Mouse (Mus musculus): ENCODE data around the gene Syngap1. TPM values are rescaled to one million over a fixed set of nuclear protein-coding genes. Genes with fewer than 3 reads are reported as not detected.
A peak's percentile ranks its signal among the peaks of the same experiment; 100 is the strongest.

Syngap1 gene
- polyA plus RNA-seq, 1 experiment from 2014 or later: 2.0 TPM

DNA sequence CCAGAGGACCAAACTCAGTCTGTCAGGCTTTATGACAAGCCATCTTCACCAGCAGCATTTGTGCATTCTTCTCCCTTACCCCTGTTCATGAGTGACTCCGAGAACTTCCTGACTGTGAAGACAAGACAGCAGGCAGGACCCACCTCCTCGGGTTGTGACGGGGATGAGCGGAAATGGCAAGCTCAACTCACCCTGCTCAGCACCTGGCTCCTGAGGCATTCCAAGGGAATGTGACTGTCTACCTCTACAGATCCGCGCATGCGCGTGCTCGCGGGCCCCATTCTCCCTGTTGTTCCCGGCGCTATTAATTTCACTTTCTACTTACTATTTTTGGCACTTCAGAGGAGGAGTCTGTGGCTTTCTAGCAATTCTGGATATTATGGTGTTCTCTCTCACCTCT, 58.9 kb downstream of the Syngap1 start:
- no peaks in the 10 kb centered on the region for H3K9me3 ChIP-seq

DNA sequence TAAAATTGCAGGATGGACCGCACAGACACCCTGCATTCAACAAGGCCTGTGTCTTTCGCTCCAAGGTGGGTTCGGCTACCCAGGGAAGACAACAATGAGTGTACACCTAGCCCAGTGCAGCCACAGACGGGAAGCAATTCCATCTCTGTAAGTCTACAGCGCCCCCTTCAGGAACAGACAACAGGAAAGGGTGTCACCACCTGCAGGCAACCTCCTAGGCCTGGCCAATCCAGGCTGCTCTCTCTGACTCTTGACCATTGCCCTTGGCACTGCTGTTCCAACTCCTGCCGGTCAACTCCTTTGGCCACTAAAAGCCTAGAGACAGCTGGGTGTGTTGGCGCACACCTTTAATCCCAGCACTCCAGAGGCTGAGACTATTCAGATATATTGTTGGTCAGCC, 60.1 kb downstream of the Syngap1 start:
- H3K27ac ChIP-seq: no peak overlapping the region
- no peaks in the 10 kb centered on the region; the same call in 1 of the 2 replicates for H3K4me1 ChIP-seq
- no peak; the same call in 1 of the 2 replicates for ATAC-seq (ENCODE audit: insufficient read depth, low FRiP score, low read depth)
- 77% methylated on average over 7 of the region's 7 CpGs for WGBS
- no peaks in the 10 kb centered on the region for H3K9me3 ChIP-seq
- H3K36me3 ChIP-seq: no peaks in the 10 kb centered on the region
- no peak overlapping the region for H3K9ac ChIP-seq
- H3K4me3 ChIP-seq (replicated peaks): no peak overlapping the region
- no peaks in the 10 kb centered on the region for H3K27me3 ChIP-seq (replicated peaks)
- H3K4me2 ChIP-seq: no peak overlapping the region

More for the DNA sequence above, 58.9 kb downstream of the Syngap1 start:
- H3K27me3 ChIP-seq (replicated peaks): no peaks in the 10 kb centered on the region
- H3K27ac ChIP-seq: no peak overlapping the region
- no peak for ATAC-seq (ENCODE audit: insufficient read depth, low FRiP score, low read depth)
- no peak overlapping the region for H3K9ac ChIP-seq
- no peaks in the 10 kb centered on the region for H3K36me3 ChIP-seq
- no peaks in the 10 kb centered on the region; the same call in 1 of the 2 replicates for H3K4me1 ChIP-seq
- H3K4me3 ChIP-seq (replicated peaks): no peak overlapping the region
- WGBS: 69% methylated on average over 12 of the region's 12 CpGs
- no peak overlapping the region for H3K4me2 ChIP-seq

DNA sequence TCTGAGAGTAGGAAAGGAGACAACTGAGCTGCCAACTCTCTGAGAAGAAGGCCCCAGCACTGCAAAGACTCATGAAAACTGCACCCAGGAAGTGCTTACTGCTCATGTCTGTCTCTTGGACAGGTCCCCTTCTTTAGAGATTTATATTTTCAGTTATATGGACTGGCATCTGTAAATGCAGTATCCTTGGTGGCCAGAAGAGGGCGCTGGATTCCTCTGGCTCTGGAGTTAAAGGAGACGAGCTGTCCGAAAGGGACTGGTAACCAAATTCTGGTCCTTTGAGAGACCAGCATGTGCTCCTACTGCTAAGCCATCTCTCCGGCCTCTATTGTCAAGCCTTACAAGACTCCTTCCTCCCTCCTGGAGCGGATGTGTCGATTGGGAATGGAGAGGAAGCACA, 60.8 kb downstream of the Syngap1 start:
- 48% methylated on average over 6 of the region's 6 CpGs for WGBS

DNA sequence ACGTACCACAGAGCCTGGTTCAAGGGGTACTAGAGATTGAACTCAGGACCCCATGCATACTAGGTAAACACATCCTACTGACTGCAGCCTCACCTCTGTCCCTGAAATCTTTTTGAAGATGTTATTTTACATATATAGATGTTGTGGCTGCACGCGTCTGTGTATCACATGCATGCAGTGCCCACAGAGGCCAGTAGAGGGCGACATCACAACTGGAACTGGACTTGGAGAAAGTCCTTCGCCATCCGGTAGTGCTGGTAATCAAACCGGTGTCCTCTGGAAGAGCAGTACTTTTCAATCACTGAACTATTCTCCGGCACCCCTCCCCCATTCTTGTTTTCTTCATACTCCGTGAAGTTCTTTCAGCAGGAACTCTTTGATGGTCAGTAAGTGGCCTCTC, 63.4 kb downstream of the Syngap1 start:
- no peak overlapping the region for H3K27ac ChIP-seq
- H3K4me2 ChIP-seq: no peak overlapping the region
- H3K4me3 ChIP-seq (replicated peaks): no peak overlapping the region
- H3K9ac ChIP-seq: no peak overlapping the region
- 34% methylated on average over 9 of the region's 9 CpGs for WGBS
- H3K36me3 ChIP-seq: no peaks in the 10 kb centered on the region
- no peaks in the 10 kb centered on the region for H3K9me3 ChIP-seq
- ATAC-seq (ENCODE audit: insufficient read depth, low FRiP score, low read depth): no peak
- no peaks in the 10 kb centered on the region; the same call in 1 of the 2 replicates for H3K4me1 ChIP-seq
- no peaks in the 10 kb centered on the region for H3K27me3 ChIP-seq (replicated peaks)

More for the DNA sequence above, 60.8 kb downstream of the Syngap1 start:
- no peak overlapping the region for H3K27ac ChIP-seq
- no peaks in the 10 kb centered on the region; the same call in 1 of the 2 replicates for H3K4me1 ChIP-seq
- ATAC-seq (ENCODE audit: insufficient read depth, low FRiP score, low read depth): no peak
- H3K4me3 ChIP-seq (replicated peaks): no peak overlapping the region
- no peaks in the 10 kb centered on the region for H3K27me3 ChIP-seq (replicated peaks)
- H3K36me3 ChIP-seq: no peaks in the 10 kb centered on the region
- H3K4me2 ChIP-seq: no peak overlapping the region
- no peak overlapping the region for H3K9ac ChIP-seq
- H3K9me3 ChIP-seq: no peaks in the 10 kb centered on the region

DNA sequence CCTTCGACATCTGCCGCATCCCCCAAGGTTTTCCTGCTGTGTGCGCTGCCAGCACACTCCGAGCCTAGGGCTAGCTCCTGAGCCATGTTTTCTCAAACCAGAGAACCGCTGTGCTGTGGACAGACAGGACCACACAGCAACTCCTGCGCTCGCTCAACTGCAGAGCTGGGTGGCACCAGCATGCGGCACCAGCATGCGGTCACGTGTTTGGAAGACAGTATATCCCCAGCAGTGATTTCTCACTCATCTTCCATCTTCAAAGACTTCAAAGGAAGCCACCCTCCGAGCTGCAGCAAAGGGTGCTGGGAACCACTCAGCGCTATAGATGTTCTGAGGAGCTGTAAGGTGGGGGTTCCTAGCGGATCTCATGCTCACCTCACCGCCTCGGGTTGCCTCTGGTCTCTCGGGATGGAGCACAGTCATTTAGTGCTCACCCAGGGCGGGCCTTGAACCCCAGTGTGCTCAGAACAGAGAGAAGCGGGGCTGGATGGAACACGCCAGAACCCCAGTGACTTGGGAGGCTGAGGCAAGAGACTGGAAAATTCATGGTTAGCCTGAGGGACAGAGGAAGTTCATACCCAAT, 63.9 kb downstream of the Syngap1 start:
- no peaks in the 10 kb centered on the region; the same call in 1 of the 2 replicates for H3K4me1 ChIP-seq
- H3K36me3 ChIP-seq: no peaks in the 10 kb centered on the region
- ATAC-seq (ENCODE audit: insufficient read depth, low FRiP score, low read depth): no peak
- H3K9ac ChIP-seq: no peak overlapping the region
- 32% methylated on average over 19 of the region's 19 CpGs for WGBS
- no peak overlapping the region for H3K27ac ChIP-seq
- no peak overlapping the region for H3K4me2 ChIP-seq
- no peak overlapping the region for H3K4me3 ChIP-seq (replicated peaks)
- no peaks in the 10 kb centered on the region for H3K9me3 ChIP-seq
- no peaks in the 10 kb centered on the region for H3K27me3 ChIP-seq (replicated peaks)

DNA sequence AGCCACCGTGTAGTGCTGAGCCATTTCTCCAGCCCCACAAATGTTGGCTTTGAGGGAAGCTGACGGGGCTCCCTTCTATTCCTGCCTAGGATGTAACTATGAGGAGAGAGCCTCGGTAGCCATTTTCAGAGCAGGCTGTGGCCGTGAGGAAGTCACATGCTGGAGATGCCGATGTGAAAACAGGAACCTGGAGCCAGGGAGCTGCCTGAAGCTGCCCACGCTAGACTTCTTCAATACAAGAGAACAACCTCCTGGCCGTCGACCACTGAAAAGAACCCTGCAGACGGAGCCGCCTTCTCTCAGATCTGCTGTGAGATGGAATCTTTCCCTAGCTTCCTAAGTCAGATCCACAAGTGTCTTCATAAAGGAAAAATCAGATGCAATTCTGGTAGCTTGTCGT, 64.6 kb downstream of the Syngap1 start:
- Histone ChIP-seq H3K36me3 (no peaks in the 10 kb centered on the region), H3K4me3 (replicated peaks) (no peak overlapping the region), H3K9me3 (no peaks in the 10 kb centered on the region), H3K9ac (no peak overlapping the region), H3K27me3 (replicated peaks) (no peaks in the 10 kb centered on the region), H3K4me2 (no peak overlapping the region), H3K4me1 (no peaks in the 10 kb centered on the region; the same call in 1 of the 2 replicates), H3K27ac (no peak overlapping the region)
- ATAC-seq (ENCODE audit: insufficient read depth, low FRiP score, low read depth): no peak
- WGBS: 46% methylated on average over 11 of the region's 11 CpGs

DNA sequence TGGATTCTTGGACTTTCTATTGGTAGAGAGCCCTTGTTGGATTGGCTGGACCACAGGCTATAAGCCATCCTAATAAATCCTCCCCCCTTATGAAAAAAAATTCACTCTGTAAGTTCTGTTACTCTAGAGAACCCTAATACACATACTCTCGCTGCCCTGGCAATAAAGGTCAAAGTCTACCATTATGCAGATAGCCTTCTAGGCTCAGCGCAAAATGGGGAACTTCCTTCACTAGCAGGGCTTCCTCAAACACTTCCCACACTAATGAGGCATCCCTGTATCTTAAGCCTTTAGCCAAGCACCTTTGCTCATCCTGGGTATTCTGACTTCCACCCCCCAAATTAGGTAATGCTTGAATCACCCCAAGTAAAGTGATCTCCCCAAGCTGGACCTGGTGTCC, 67.2 kb downstream of the Syngap1 start:
- no peak overlapping the region for H3K9ac ChIP-seq
- ATAC-seq (ENCODE audit: insufficient read depth, low FRiP score, low read depth): no peak
- no peaks in the 10 kb centered on the region for H3K36me3 ChIP-seq
- H3K27ac ChIP-seq: no peak overlapping the region
- no peaks in the 10 kb centered on the region for H3K9me3 ChIP-seq
- no peak overlapping the region for H3K4me2 ChIP-seq
- 58% methylated on average over 2 of the region's 2 CpGs for WGBS
- no peak overlapping the region for H3K4me3 ChIP-seq (replicated peaks)
- peaks cover 9% of the 10 kb centered on the region; the same call in 1 of the 2 replicates for H3K4me1 ChIP-seq
- no peaks in the 10 kb centered on the region for H3K27me3 ChIP-seq (replicated peaks)

DNA sequence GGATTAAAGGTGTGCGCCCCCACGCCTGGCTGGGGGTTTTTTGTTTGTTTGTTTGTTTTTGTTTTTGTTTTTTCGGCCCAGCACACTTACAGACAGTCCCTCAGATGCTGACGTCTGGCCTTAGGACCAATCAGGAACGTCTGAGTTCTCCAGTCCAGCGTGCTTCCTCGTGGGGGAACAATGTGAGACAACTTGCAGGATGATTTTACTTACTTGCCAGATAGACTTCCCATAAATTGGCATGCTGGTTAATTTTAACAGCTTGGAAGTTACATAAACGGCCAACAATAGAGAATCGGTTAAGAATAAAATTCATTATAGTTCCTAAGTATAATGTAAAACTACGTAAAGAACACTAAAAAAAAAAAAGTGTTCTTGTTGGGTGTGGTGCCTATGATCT, 70.1 kb downstream of the Syngap1 start:
- H3K9me3 ChIP-seq: no peaks in the 10 kb centered on the region
- no peak for ATAC-seq (ENCODE audit: insufficient read depth, low FRiP score, low read depth)
- H3K27ac ChIP-seq: no peak overlapping the region
- no peaks in the 10 kb centered on the region for H3K27me3 ChIP-seq (replicated peaks)
- H3K4me2 ChIP-seq: no peak overlapping the region
- H3K9ac ChIP-seq: no peak overlapping the region
- 86% methylated on average over 10 of the region's 10 CpGs for WGBS
- H3K36me3 ChIP-seq: no peaks in the 10 kb centered on the region
- no peak overlapping the region for H3K4me3 ChIP-seq (replicated peaks)
- H3K4me1 ChIP-seq: peaks cover 9% of the 10 kb centered on the region; the same call in 1 of the 2 replicates

DNA sequence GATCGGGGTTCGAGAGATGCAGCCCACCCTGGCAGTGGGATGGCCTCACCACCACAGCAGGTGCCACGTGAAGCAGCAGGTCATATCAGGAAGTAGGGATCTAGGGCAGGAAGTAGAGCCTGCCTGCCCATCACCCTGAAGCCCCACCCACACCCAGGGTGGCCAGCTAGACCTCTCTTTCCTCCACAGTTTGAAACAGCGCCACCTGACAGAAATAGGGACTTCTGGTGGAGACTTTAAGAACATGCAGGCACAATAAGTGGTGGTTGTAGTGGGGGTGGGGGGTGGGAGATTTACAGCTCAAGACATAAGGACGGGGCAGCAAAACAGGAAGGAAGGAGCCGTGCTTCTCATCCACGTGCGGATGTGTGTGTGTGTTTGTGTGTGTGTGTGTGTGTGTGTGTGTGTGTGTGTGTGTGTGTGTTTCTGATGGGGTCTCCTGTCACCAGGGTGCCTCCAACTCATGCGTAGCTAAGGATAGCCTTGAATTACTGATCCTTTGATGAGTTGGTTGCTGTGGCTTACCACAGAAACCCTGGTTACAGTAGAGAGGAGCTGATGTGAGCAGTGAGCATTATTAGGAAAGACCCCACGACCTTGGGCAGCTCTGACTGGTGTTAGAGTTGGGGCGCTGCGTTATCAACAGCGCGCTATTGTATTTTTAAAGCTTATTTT, 71.1 kb downstream of the Syngap1 start:
- H3K9ac ChIP-seq: no peak overlapping the region
- no peak for ATAC-seq (ENCODE audit: insufficient read depth, low FRiP score, low read depth)
- H3K27ac ChIP-seq: no peak overlapping the region
- WGBS: 51% methylated on average over 14 of the region's 14 CpGs
- no peaks in the 10 kb centered on the region for H3K9me3 ChIP-seq
- H3K36me3 ChIP-seq: no peaks in the 10 kb centered on the region
- H3K4me3 ChIP-seq (replicated peaks): no peak overlapping the region
- no peak overlapping the region for H3K4me2 ChIP-seq
- no peaks in the 10 kb centered on the region for H3K27me3 ChIP-seq (replicated peaks)
- H3K4me1 ChIP-seq: peaks cover 9% of the 10 kb centered on the region; the same call in 1 of the 2 replicates

DNA sequence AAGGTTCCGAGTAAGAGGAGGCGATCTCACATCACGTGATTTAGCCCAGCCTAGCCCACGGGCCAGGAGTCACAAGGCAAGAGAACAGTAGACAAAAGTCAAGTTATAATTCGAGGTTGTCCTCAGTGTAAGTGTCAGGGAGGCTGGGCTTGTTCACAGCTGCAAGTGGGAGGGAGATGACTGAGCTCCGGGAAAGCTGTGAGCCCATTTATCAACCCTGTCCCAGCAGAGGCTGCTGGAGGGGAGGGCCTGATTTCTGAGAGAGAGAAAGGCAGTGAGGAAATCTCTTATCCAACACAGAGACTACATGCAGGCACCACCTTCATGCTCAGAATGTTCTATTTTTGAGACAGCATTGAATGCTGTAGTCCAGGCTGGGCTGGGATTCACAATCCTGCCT, 71.9 kb downstream of the Syngap1 start:
- Histone ChIP-seq H3K27me3 (replicated peaks) (no peaks in the 10 kb centered on the region), H3K4me1 (peaks cover 9% of the 10 kb centered on the region; the same call in 1 of the 2 replicates), H3K4me3 (replicated peaks) (no peak overlapping the region), H3K9me3 (no peaks in the 10 kb centered on the region), H3K4me2 (no peak overlapping the region), H3K27ac (no peak overlapping the region), H3K9ac (no peak overlapping the region), H3K36me3 (no peaks in the 10 kb centered on the region)
- 21% methylated on average over 6 of the region's 6 CpGs for WGBS
- ATAC-seq (ENCODE audit: insufficient read depth, low FRiP score, low read depth): no peak

DNA sequence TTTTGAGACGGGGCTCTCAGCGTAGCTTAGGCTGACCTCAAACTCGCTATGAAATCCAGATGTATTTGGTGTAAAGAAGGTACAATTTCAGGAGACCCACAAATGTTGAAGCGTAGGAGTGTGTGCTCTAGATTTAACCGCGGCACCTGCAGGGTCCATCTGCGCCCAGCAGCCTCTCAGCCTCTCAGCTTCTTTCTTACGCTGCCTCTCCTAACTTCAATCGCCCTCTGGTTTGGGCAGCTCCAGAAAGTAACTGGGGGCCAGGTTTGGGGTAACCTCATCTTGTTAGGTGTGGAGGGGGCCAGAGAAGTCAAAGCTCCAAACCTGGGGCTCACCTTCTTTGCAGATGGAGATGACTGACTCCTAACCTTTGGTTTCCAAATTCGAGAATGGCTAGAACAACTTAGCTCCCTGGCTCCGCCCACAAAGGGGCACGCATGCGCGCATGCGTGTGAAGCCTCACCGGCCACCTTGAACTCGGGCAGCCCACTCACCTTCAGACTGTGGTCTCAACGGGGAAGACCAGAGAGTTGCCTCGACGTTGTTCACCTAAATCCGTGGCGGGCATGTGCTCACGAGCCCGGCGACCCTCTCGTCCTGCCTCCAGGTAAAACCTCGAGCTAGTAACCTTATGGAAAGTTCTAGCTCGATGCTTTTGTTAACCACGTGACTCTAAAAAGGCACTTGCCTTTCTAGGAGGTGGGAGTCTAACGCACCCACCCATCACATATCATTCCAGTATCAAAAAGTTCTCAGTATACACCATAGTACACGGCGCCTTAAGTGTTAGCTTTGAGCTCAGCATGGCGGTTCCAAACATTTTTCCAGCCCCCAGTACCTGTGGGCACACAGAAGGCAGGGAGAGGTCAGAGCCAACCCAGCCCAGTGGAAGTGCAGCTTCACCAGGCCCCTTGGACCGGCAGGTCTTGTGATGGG, 76.8 kb downstream of the Syngap1 start:
- 7% methylated on average over 34 of the region's 34 CpGs for WGBS
- peak overlapping the region; percentile 44; the same call in 1 of the 2 replicates for H3K9ac ChIP-seq
- peak; percentile 66 for ATAC-seq (ENCODE audit: insufficient read depth, low FRiP score, low read depth)

More for the DNA sequence above, 76.8 kb downstream of the Syngap1 start:
- H3K27ac ChIP-seq: peak overlapping the region; percentile 51; the same call in 1 of the 2 replicates
- H3K36me3 ChIP-seq: peaks cover 25% of the 10 kb centered on the region
- H3K4me3 ChIP-seq (replicated peaks): peak overlapping the region; percentile 61
- H3K4me2 ChIP-seq: peak overlapping the region; percentile 80
- no peaks in the 10 kb centered on the region for H3K9me3 ChIP-seq
- H3K27me3 ChIP-seq (replicated peaks): no peaks in the 10 kb centered on the region
- peaks cover 7% of the 10 kb centered on the region for H3K4me1 ChIP-seq

Measured in stomach, embryonic 15.5 days (tissue).